ENCODE assay signal across 5 mouse cellular contexts in genomic region chr9:62799218-62799617, GRCm38 (mm10). TPM values are rescaled to one million over a fixed set of nuclear protein-coding genes. Genes with fewer than 3 reads are reported as not detected.
DNase-seq lines count a peak whose midpoint lies in the region; ATAC-seq and TF ChIP-seq lines count a peak whose summit lies in the region.
"Not testable (repeated sequence)": the region's sequence is repeated elsewhere in the genome, so short reads cannot be mapped to it uniquely, and the experiment has no call there.
"Had no signal": no experiment of that assay in that cellular context is flagged by ENCODE, and none has a peak within 500 bp of the region (broad histone marks: within the 10 kb centered on the region; RNA-seq: fewer than 3 reads in every experiment).

No protein-coding gene starts in this region.

- not testable (repeated sequence) for H3K27me3 ChIP-seq in MEL (ENCODE audit: control insufficient read depth in 1 of 2, insufficient read depth in 2 of 2, low read length in 2 of 2); lung, embryonic 14.5 days (ENCODE audit: insufficient read depth, low read length)

- in situ Hi-C loops in ES-E14 (cut with MboI; ENCODE audit: low sequenced_read_pairs in 2 of 2, unreplicated experiment in 2 of 2), result not testable (repeated sequence)

- H3K79me2 ChIP-seq in MEL (ENCODE audit: control insufficient read depth, insufficient read depth, low read length, poor library complexity), result peaks cover 35% of the 10 kb centered on the region

- not testable (repeated sequence) for TF ChIP-seq RAD21 in MEL (IDR thresholded peaks at IDR 0.05; ENCODE audit: low read depth, low read length)

- 97% methylated on average over 2 of the region's 2 CpGs for WGBS in lung, embryonic 14.5 days

- not testable (repeated sequence) for H3K4me1 ChIP-seq in ES-E14 (ENCODE audit: control insufficient read depth in 2 of 2, insufficient read depth in 2 of 2, low read length in 2 of 2, poor library complexity in 1 of 2); MEL (ENCODE audit: control insufficient read depth in 1 of 2, insufficient read depth in 2 of 2, low read length in 2 of 2); lung, embryonic 14.5 days (ENCODE audit: insufficient read depth)

- not testable (repeated sequence) for TF ChIP-seq EP300 in MEL (IDR thresholded peaks at IDR 0.05; ENCODE audit: low read depth in 1 of 2, low read length in 2 of 2)

- ATAC-seq in lung, embryonic 14.5 days (ENCODE audit: insufficient read depth), result not testable (repeated sequence)

- H3K36me3 ChIP-seq in ES-E14 (ENCODE audit: control insufficient read depth, insufficient read depth, low read length, poor library complexity, severe bottlenecking) (peaks cover 20% of the 10 kb centered on the region), MEL (ENCODE audit: control insufficient read depth in 1 of 2, insufficient read depth in 2 of 2, low read length in 2 of 2) (peaks cover 0 to 29% of the 10 kb centered on the region in 2 experiments; a peak in 3 of 4 replicates)
- H3K36me3 ChIP-seq in lung, embryonic 14.5 days (ENCODE audit: insufficient read depth), result peaks cover 42% of the 10 kb centered on the region

- not testable (repeated sequence) for DNase-seq in ES-E14 (ENCODE audit: low read depth, low spot score); MEL (ENCODE audit: low read depth, low spot score)
- peak; percentile 39 for DNase-seq in lung, embryonic 14.5 days

- H3K9ac ChIP-seq in ES-E14 (ENCODE audit: insufficient read depth, low read depth, low read length, poor library complexity, severe bottlenecking); MEL (ENCODE audit: control insufficient read depth, low read depth, low read length, poor library complexity, severe bottlenecking); lung, embryonic 14.5 days: not testable (repeated sequence)

- H3K9me3 ChIP-seq in ES-E14 (ENCODE audit: control insufficient read depth, insufficient read depth, low read depth, low read length); MEL (replicated peaks; ENCODE audit: insufficient read depth, low read length); lung, embryonic 14.5 days (ENCODE audit: low read depth, low read length): not testable (repeated sequence)

- H3K4me3 ChIP-seq in ES-E14 (ENCODE audit: insufficient read depth in 1 of 2, low read depth in 1 of 2, low read length in 2 of 2, poor library complexity in 1 of 2, severe bottlenecking in 1 of 2); MEL (ENCODE audit: control insufficient read depth in 1 of 2, insufficient read depth in 1 of 2, low read depth in 2 of 2, low read length in 2 of 2); lung, embryonic 14.5 days (ENCODE audit: low read depth, low read length): not testable (repeated sequence)

- not testable (repeated sequence) for H3K4me2 ChIP-seq in lung, embryonic 14.5 days

- TF ChIP-seq POLR2A in MEL (IDR thresholded peaks at IDR 0.05; ENCODE audit: control insufficient read depth in 1 of 2, insufficient read depth in 1 of 2, low read depth in 1 of 2, low read length in 2 of 2, poor library complexity in 1 of 2), result not testable (repeated sequence)

- TF ChIP-seq CTCF in MEL (IDR thresholded peaks at IDR 0.05 in 2 of 3, conservative IDR thresholded peaks at IDR 0.05 in 1 of 3; ENCODE audit: control insufficient read depth in 1 of 3, insufficient read depth in 1 of 3, low read depth in 2 of 3, low read length in 3 of 3, poor library complexity in 1 of 3, severe bottlenecking in 1 of 3); lung, embryonic 14.5 days (IDR thresholded peaks at IDR 0.05; ENCODE audit: low read depth): not testable (repeated sequence)

- not testable (repeated sequence) for H3K27ac ChIP-seq in ES-E14 (ENCODE audit: insufficient read depth, low read depth, low read length, poor library complexity, severe bottlenecking); MEL (ENCODE audit: control insufficient read depth, low read depth, low read length); lung, embryonic 14.5 days (ENCODE audit: low read depth)

TF ChIP-seq in ES-E14, 5 proteins besides CTCF, POLR2A, EP300 and RAD21:
- TF ChIP-seq ZNF384 (IDR thresholded peaks at IDR 0.05; ENCODE audit: low read depth, low read length), result peak; percentile 58; the same call in 1 of the 2 replicates

TF ChIP-seq in MEL, 35 proteins besides CTCF, POLR2A, EP300 and RAD21:
- peak; percentile 55 for TF ChIP-seq ZNF384 (IDR thresholded peaks at IDR 0.05; ENCODE audit: low read depth, low read length)

RNA-seq across cellular contexts. Expression of gene Fem1b, which starts 12.5 kb away (rescaled TPM):
- 73.0 and 94.4 TPM in 2 replicates for total RNA-seq in ES-E14 (2012; rRNA removed)
- 50.5 and 55.1 TPM in 2 replicates for total RNA-seq in MEL (2012; rRNA removed)
- polyA plus RNA-seq in MEL (2012; ENCODE audit: insufficient read depth in 1 of 2, insufficient read length in 2 of 2, low read depth in 1 of 2, low replicate concordance in 2 of 2, missing spikeins in 1 of 2), result 10 to 100 TPM; 38.2 to 99.4 TPM
- polyA plus RNA-seq in lung, embryonic 14.5 days (2014; fragmentation: Nextera tagmentation; extraction: Ambion mirVana), result 37.1 and 37.6 TPM in 2 replicates

RNA-seq across cellular contexts. Expression of gene Cln6, which starts 39.4 kb away (rescaled TPM):
- total RNA-seq in ES-E14 (2012; rRNA removed) (19.4 and 33.7 TPM in 2 replicates), MEL (2012; rRNA removed) (26.5 and 29.4 TPM in 2 replicates)
- 10 to 100 TPM in 1 of 2 experiments, not detected in 1; 52.1 TPM for polyA plus RNA-seq in MEL (2012; ENCODE audit: insufficient read depth in 1 of 2, insufficient read length in 2 of 2, low read depth in 1 of 2, low replicate concordance in 2 of 2, missing spikeins in 1 of 2)
- 27.3 and 27.7 TPM in 2 replicates for polyA plus RNA-seq in lung, embryonic 14.5 days (2014; fragmentation: Nextera tagmentation; extraction: Ambion mirVana)

RNA-seq across cellular contexts. Expression of gene Calml4, which starts 58.7 kb away (rescaled TPM):
- 10.2 and 23.9 TPM in 2 replicates for total RNA-seq in ES-E14 (2012; rRNA removed)
- 0.62 and 1.0 TPM in 2 replicates for total RNA-seq in MEL (2012; rRNA removed)
- polyA plus RNA-seq in MEL (2012; ENCODE audit: insufficient read depth in 1 of 2, insufficient read length in 2 of 2, low read depth in 1 of 2, low replicate concordance in 2 of 2, missing spikeins in 1 of 2), result 1 to 10 TPM in 1 of 2 experiments, not detected in 1; 4.6 TPM
- 11.6 and 13.4 TPM in 2 replicates for polyA plus RNA-seq in lung, embryonic 14.5 days (2014; fragmentation: Nextera tagmentation; extraction: Ambion mirVana)
- total RNA-seq: CH12.LX had no signal
- polyA plus RNA-seq: activated CD4-positive, CD25-positive, alpha-beta regulatory T cell, adult 4 months had no signal
